Mouse (Mus musculus): Measurements from ENCODE around the gene Mpp5. TPM values are rescaled to one million over a fixed set of nuclear protein-coding genes. Genes with fewer than 3 reads are reported as not detected.
A peak's percentile ranks its signal among the peaks of the same experiment; 100 is the strongest.

The Mpp5 gene
- polyA plus RNA-seq, 1 experiment = 1.6 TPM

GRCm38 (mm10) chr12:78769031-78769713 is 20.5 kb downstream of the Mpp5 start:
- Histone ChIP-seq H3K36me3 (replicated peaks; ENCODE audit: low read length) (peaks cover 8% of the 10 kb centered on the region), H3K9me3 (no peaks in the 10 kb centered on the region), H3K27me3 (replicated peaks) (no peaks in the 10 kb centered on the region), H3K4me1 (peaks cover 39% of the 10 kb centered on the region), H3K4me3 (replicated peaks) (no peak overlapping the region)
- TF ChIP-seq GATA1 (IDR thresholded peaks at IDR 0.05; ENCODE audit: borderline replicate concordance, low read length) (no peak), FLI1 (IDR thresholded peaks at IDR 0.05; ENCODE audit: low read length) (no peak)

- no peak for TF ChIP-seq GATA1 (IDR thresholded peaks at IDR 0.05; ENCODE audit: borderline replicate concordance, low read length)
- peak overlapping the region; percentile 3 for H3K4me3 ChIP-seq (replicated peaks)
- H3K9me3 ChIP-seq = no peaks in the 10 kb centered on the region
- H3K4me1 ChIP-seq = peaks cover 43% of the 10 kb centered on the region
- no peaks in the 10 kb centered on the region for H3K27me3 ChIP-seq (replicated peaks)
- peaks cover 6% of the 10 kb centered on the region for H3K36me3 ChIP-seq (replicated peaks; ENCODE audit: low read length)
Observed at GRCm38 (mm10) chr12:78773211-78773610, 24.5 kb downstream of the Mpp5 start.

GRCm38 (mm10) chr12:78777916-78778315 is 29.2 kb downstream of the Mpp5 start:
- peaks cover 17% of the 10 kb centered on the region for H3K36me3 ChIP-seq (replicated peaks; ENCODE audit: low read length)
- H3K9me3 ChIP-seq = no peaks in the 10 kb centered on the region
- H3K4me1 ChIP-seq = peaks cover 27% of the 10 kb centered on the region
- no peak overlapping the region for H3K4me3 ChIP-seq (replicated peaks)
- TF ChIP-seq FLI1 (IDR thresholded peaks at IDR 0.05; ENCODE audit: low read length) (no peak), GATA1 (IDR thresholded peaks at IDR 0.05; ENCODE audit: borderline replicate concordance, low read length) (no peak)
- no peaks in the 10 kb centered on the region for H3K27me3 ChIP-seq (replicated peaks)

GRCm38 (mm10) chr12:78778423-78779067 is 29.8 kb downstream of the Mpp5 start:
- H3K9me3 ChIP-seq = no peaks in the 10 kb centered on the region
- peaks cover 21% of the 10 kb centered on the region for H3K4me1 ChIP-seq
- H3K27me3 ChIP-seq (replicated peaks) = no peaks in the 10 kb centered on the region
- peaks cover 17% of the 10 kb centered on the region for H3K36me3 ChIP-seq (replicated peaks; ENCODE audit: low read length)
- no peak overlapping the region for H3K4me3 ChIP-seq (replicated peaks)
- TF ChIP-seq GATA1 (IDR thresholded peaks at IDR 0.05; ENCODE audit: borderline replicate concordance, low read length) (no peak), FLI1 (IDR thresholded peaks at IDR 0.05; ENCODE audit: low read length) (no peak)

- no peaks in the 10 kb centered on the region for H3K27me3 ChIP-seq (replicated peaks)
- H3K4me3 ChIP-seq (replicated peaks) = peak overlapping the region; percentile 80
- H3K36me3 ChIP-seq (replicated peaks; ENCODE audit: low read length) = peaks cover 16% of the 10 kb centered on the region
- no peaks in the 10 kb centered on the region for H3K9me3 ChIP-seq
- H3K4me1 ChIP-seq = peaks cover 50% of the 10 kb centered on the region
- TF ChIP-seq FLI1 (IDR thresholded peaks at IDR 0.05; ENCODE audit: low read length) = no peak
- TF ChIP-seq GATA1 (IDR thresholded peaks at IDR 0.05; ENCODE audit: borderline replicate concordance, low read length) = no peak
Observed at GRCm38 (mm10) chr12:78788266-78788873, 39.7 kb downstream of the Mpp5 start.

- H3K27me3 ChIP-seq (replicated peaks) = no peaks in the 10 kb centered on the region
- H3K4me3 ChIP-seq (replicated peaks) = peak overlapping the region; percentile 76
- peaks cover 57% of the 10 kb centered on the region for H3K4me1 ChIP-seq
- H3K9me3 ChIP-seq = no peaks in the 10 kb centered on the region
- peaks cover 21% of the 10 kb centered on the region for H3K36me3 ChIP-seq (replicated peaks; ENCODE audit: low read length)
- TF ChIP-seq GATA1 (IDR thresholded peaks at IDR 0.05; ENCODE audit: borderline replicate concordance, low read length) (no peak), FLI1 (IDR thresholded peaks at IDR 0.05; ENCODE audit: low read length) (no peak)
Observed at GRCm38 (mm10) chr12:78790791-78791190, 42.1 kb downstream of the Mpp5 start.

GRCm38 (mm10) chr12:78794236-78794635 is 45.5 kb downstream of the Mpp5 start:
- TF ChIP-seq FLI1 (IDR thresholded peaks at IDR 0.05; ENCODE audit: low read length) = no peak
- TF ChIP-seq GATA1 (IDR thresholded peaks at IDR 0.05; ENCODE audit: borderline replicate concordance, low read length) = no peak
- peaks cover 52% of the 10 kb centered on the region for H3K36me3 ChIP-seq (replicated peaks; ENCODE audit: low read length)
- no peaks in the 10 kb centered on the region for H3K27me3 ChIP-seq (replicated peaks)
- H3K9me3 ChIP-seq = no peaks in the 10 kb centered on the region
- H3K4me3 ChIP-seq (replicated peaks) = no peak overlapping the region
- peaks cover 32% of the 10 kb centered on the region for H3K4me1 ChIP-seq

GRCm38 (mm10) chr12:78800036-78800435 is 51.3 kb downstream of the Mpp5 start:
- Histone ChIP-seq H3K4me1 (peaks cover 28% of the 10 kb centered on the region), H3K36me3 (replicated peaks; ENCODE audit: low read length) (peaks cover 44% of the 10 kb centered on the region), H3K27me3 (replicated peaks) (no peaks in the 10 kb centered on the region), H3K4me3 (replicated peaks) (no peak overlapping the region), H3K9me3 (no peaks in the 10 kb centered on the region)
- TF ChIP-seq GATA1 (IDR thresholded peaks at IDR 0.05; ENCODE audit: borderline replicate concordance, low read length) = no peak
- TF ChIP-seq FLI1 (IDR thresholded peaks at IDR 0.05; ENCODE audit: low read length) = no peak

- peak overlapping the region; percentile 70 for H3K4me3 ChIP-seq (replicated peaks)
- H3K27me3 ChIP-seq (replicated peaks) = no peaks in the 10 kb centered on the region
- H3K9me3 ChIP-seq = no peaks in the 10 kb centered on the region
- TF ChIP-seq GATA1 (IDR thresholded peaks at IDR 0.05; ENCODE audit: borderline replicate concordance, low read length) (no peak), FLI1 (IDR thresholded peaks at IDR 0.05; ENCODE audit: low read length) (no peak)
- peaks cover 28% of the 10 kb centered on the region for H3K4me1 ChIP-seq
- H3K36me3 ChIP-seq (replicated peaks; ENCODE audit: low read length) = peaks cover 37% of the 10 kb centered on the region
Observed at GRCm38 (mm10) chr12:78801836-78802235, 53.1 kb downstream of the Mpp5 start.

- Histone ChIP-seq H3K36me3 (replicated peaks; ENCODE audit: low read length) (peaks cover 69% of the 10 kb centered on the region), H3K4me3 (replicated peaks) (peak overlapping the region; percentile 1), H3K9me3 (no peaks in the 10 kb centered on the region), H3K4me1 (peaks cover 11% of the 10 kb centered on the region), H3K27me3 (replicated peaks) (no peaks in the 10 kb centered on the region)
- no peak for TF ChIP-seq FLI1 (IDR thresholded peaks at IDR 0.05; ENCODE audit: low read length)
Observed at GRCm38 (mm10) chr12:78814437-78814836, 65.7 kb downstream of the Mpp5 start.

Data from megakaryocyte, embryonic 14.5 days (primary cell).